Mouse (Mus musculus) bone marrow, adult 2 months (tissue): ENCODE measurements around the gene Fars2.

Source experiments
- CTCF ChIP-seq: fragments of 200-500 bp; IDR thresholded peaks from 2 replicates; pipeline ENCODE4 v1.5.1; 2011; ENCODE audit warnings: low read length, control low read depth; ENCODE audit not compliant: control insufficient read depth, insufficient read depth
- POLR2A ChIP-seq: fragments of 200-500 bp; IDR thresholded peaks from 2 replicates; pipeline ENCODE4 v1.6.1; 2011; ENCODE audit warnings: low read depth, mild to moderate bottlenecking, control low read depth, low read length, borderline replicate concordance; ENCODE audit not compliant: control insufficient read depth

DNA sequence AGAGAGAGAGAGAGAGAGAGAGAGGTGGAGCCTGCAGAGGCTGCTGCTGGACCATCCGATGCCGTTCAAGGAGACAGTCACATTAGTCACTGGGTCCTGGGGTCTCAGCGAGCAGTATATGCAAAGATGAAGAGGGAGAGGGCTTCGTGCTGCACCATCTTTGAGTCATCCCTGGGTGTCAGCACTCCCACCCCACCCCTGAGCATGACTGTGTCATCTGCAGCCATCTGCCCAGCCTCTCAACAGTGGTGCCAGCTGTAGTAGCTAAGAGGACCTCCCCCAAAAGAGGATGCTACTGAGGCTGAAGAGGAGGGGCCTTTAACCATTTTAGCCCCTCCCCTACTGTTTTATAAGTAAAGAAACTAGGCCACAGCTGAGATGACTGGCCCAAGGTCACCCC lies 459.6 kb downstream of the Fars2 start:
- TF ChIP-seq CTCF (no peak), POLR2A (no peak)
